Mouse (Mus musculus) liver, embryonic 16.5 days (tissue): Measurements from ENCODE around the gene Fat3. TPM values are rescaled to one million over a fixed set of nuclear protein-coding genes. Genes with fewer than 3 reads are reported as not detected.

ENCODE experiments used
- ATAC-seq: fragments of 200-750 bp; cut with Nextera tagmentation; 2 replicates; pipeline ENCODE4 v1.8.0; 2017; ENCODE audit warnings: low read depth, mild to moderate bottlenecking, moderate number of reproducible peaks, moderate library complexity
- H3K27ac ChIP-seq: fragments of 300-500 bp; sonication (generic); 2 replicates; pipeline ENCODE4 v1.5.1; 2014; ENCODE audit warnings: mild to moderate bottlenecking, low read length
- H3K27me3 ChIP-seq: fragments of 300-500 bp; sonication (generic); 2 replicates; pipeline ENCODE4 v1.6.1; 2014; ENCODE audit warnings: low read depth, low read length, mixed read lengths; ENCODE audit not compliant: control insufficient read depth, insufficient read depth
- H3K36me3 ChIP-seq: fragments of 300-500 bp; sonication (generic); 2 replicates; pipeline ENCODE4 v1.6.1; 2014; ENCODE audit warnings: mild to moderate bottlenecking; ENCODE audit not compliant: control insufficient read depth, insufficient read depth
- H3K4me1 ChIP-seq: fragments of 300-500 bp; sonication (generic); 2 replicates; pipeline ENCODE4 v1.6.1; 2014; ENCODE audit warnings: low read depth, low read length, mixed read lengths; ENCODE audit not compliant: control insufficient read depth
- H3K4me2 ChIP-seq: fragments of 300-500 bp; sonication (generic); 2 replicates; pipeline ENCODE4 v1.6.1; 2014; ENCODE audit warnings: low read depth, low read length, mixed read lengths
- H3K4me3 ChIP-seq: fragments of 300-500 bp; sonication (generic); 2 replicates; pipeline ENCODE4 v1.5.1; 2014; ENCODE audit warnings: low read depth, mild to moderate bottlenecking, low read length
- H3K9ac ChIP-seq: fragments of 300-500 bp; sonication (generic); 2 replicates; pipeline ENCODE4 v1.6.1; 2014; ENCODE audit warnings: low read depth, low read length
- H3K9me3 ChIP-seq: fragments of 300-500 bp; sonication (generic); replicated peaks from 2 replicates; pipeline ENCODE4 v1.6.1; 2016; ENCODE audit warnings: low read length; ENCODE audit not compliant: control insufficient read depth
- WGBS: fragments of 180-500 bp; shearing (Covaris S2); extraction: QIAGEN DNeasy Blood & Tissue Kit; methylation state at CpG from one replicate; pipeline ENCODE4 v1.1.7; 2014; ENCODE audit not compliant: insufficient replicate concordance; 5-methylcytosine and 5-hydroxymethylcytosine counted together
- polyA plus RNA-seq: library from polyadenylated mRNA; unstranded; fragments of >200 nt; fragmentation: Nextera tagmentation; extraction: Ambion mirVana; gene quantifications from 2 replicates; pipeline ENCODE4 v1.2.1, GENCODE M21; 2015

The Fat3 gene
- polyA plus RNA-seq, 1 experiment from 2014 or later, result 0.06 TPM

GRCm38 (mm10) chr9:15992158-15992846 lies 508.8 kb downstream of the Fat3 start:
- Histone ChIP-seq H3K4me3 (no peak overlapping the region), H3K4me2 (no peak overlapping the region), H3K36me3 (no peaks in the 10 kb centered on the region), H3K27ac (no peak overlapping the region), H3K4me1 (no peaks in the 10 kb centered on the region), H3K27me3 (no peaks in the 10 kb centered on the region), H3K9ac (no peak overlapping the region), H3K9me3 (no peaks in the 10 kb centered on the region)
- ATAC-seq, result no peak
- 55% methylated on average over 7 of the region's 7 CpGs for WGBS

- 75% methylated on average over 14 of the region's 14 CpGs for WGBS
- H3K9me3 ChIP-seq, result no peaks in the 10 kb centered on the region
Observed at GRCm38 (mm10) chr9:15978317-15978716, 522.8 kb downstream of the Fat3 start.

GRCm38 (mm10) chr9:15976959-15977663 lies 524.0 kb downstream of the Fat3 start:
- no peaks in the 10 kb centered on the region for H3K27me3 ChIP-seq
- H3K9ac ChIP-seq, result no peak overlapping the region
- ATAC-seq, result no peak
- H3K27ac ChIP-seq, result no peak overlapping the region
- 60% methylated on average over 12 of the region's 12 CpGs for WGBS
- H3K4me1 ChIP-seq, result no peaks in the 10 kb centered on the region
- H3K4me2 ChIP-seq, result no peak overlapping the region
- no peaks in the 10 kb centered on the region for H3K36me3 ChIP-seq
- no peaks in the 10 kb centered on the region for H3K9me3 ChIP-seq
- no peak overlapping the region for H3K4me3 ChIP-seq

More at GRCm38 (mm10) chr9:15978317-15978716, 522.8 kb downstream of the Fat3 start:
- no peaks in the 10 kb centered on the region for H3K27me3 ChIP-seq
- H3K4me1 ChIP-seq, result no peaks in the 10 kb centered on the region
- no peak overlapping the region for H3K4me2 ChIP-seq
- H3K27ac ChIP-seq, result no peak overlapping the region
- ATAC-seq, result no peak
- no peak overlapping the region for H3K9ac ChIP-seq
- no peaks in the 10 kb centered on the region for H3K36me3 ChIP-seq
- no peak overlapping the region for H3K4me3 ChIP-seq

- WGBS, result 55% methylated on average over 2 of the region's 2 CpGs
- ATAC-seq, result no peak
- H3K4me2 ChIP-seq, result no peak overlapping the region
- no peaks in the 10 kb centered on the region for H3K4me1 ChIP-seq
- no peaks in the 10 kb centered on the region for H3K9me3 ChIP-seq
- H3K9ac ChIP-seq, result no peak overlapping the region
- no peaks in the 10 kb centered on the region for H3K27me3 ChIP-seq
- no peak overlapping the region for H3K4me3 ChIP-seq
- H3K36me3 ChIP-seq, result no peaks in the 10 kb centered on the region
- H3K27ac ChIP-seq, result no peak overlapping the region
Observed at GRCm38 (mm10) chr9:15975999-15976398, 525.1 kb downstream of the Fat3 start.

- Histone ChIP-seq H3K27me3 (no peaks in the 10 kb centered on the region), H3K9ac (no peak overlapping the region), H3K4me2 (no peak overlapping the region), H3K36me3 (no peaks in the 10 kb centered on the region), H3K4me3 (no peak overlapping the region), H3K4me1 (no peaks in the 10 kb centered on the region), H3K9me3 (no peaks in the 10 kb centered on the region), H3K27ac (no peak overlapping the region)
- no peak for ATAC-seq
- 35% methylated on average over 1 of the region's 1 CpGs for WGBS
Observed at GRCm38 (mm10) chr9:15972201-15972600, 528.9 kb downstream of the Fat3 start.

GRCm38 (mm10) chr9:15971393-15971792 lies 529.7 kb downstream of the Fat3 start:
- ATAC-seq, result no peak
- Histone ChIP-seq H3K27me3 (no peaks in the 10 kb centered on the region), H3K4me3 (no peak overlapping the region), H3K9me3 (no peaks in the 10 kb centered on the region), H3K36me3 (no peaks in the 10 kb centered on the region), H3K27ac (no peak overlapping the region), H3K4me1 (no peaks in the 10 kb centered on the region), H3K4me2 (no peak overlapping the region), H3K9ac (no peak overlapping the region)

- Histone ChIP-seq H3K4me1 (no peaks in the 10 kb centered on the region), H3K36me3 (no peaks in the 10 kb centered on the region), H3K4me2 (no peak overlapping the region), H3K4me3 (no peak overlapping the region), H3K27ac (no peak overlapping the region), H3K9me3 (no peaks in the 10 kb centered on the region), H3K27me3 (no peaks in the 10 kb centered on the region), H3K9ac (no peak overlapping the region)
- WGBS, result 41% methylated on average over 3 of the region's 3 CpGs
- ATAC-seq, result no peak
Observed at GRCm38 (mm10) chr9:15964198-15964597, 536.9 kb downstream of the Fat3 start.

GRCm38 (mm10) chr9:15962886-15963285 lies 538.2 kb downstream of the Fat3 start:
- WGBS, result 31% methylated on average over 2 of the region's 2 CpGs
- Histone ChIP-seq H3K4me3 (no peak overlapping the region), H3K4me2 (no peak overlapping the region), H3K36me3 (no peaks in the 10 kb centered on the region), H3K9ac (no peak overlapping the region), H3K4me1 (no peaks in the 10 kb centered on the region), H3K27ac (no peak overlapping the region), H3K27me3 (no peaks in the 10 kb centered on the region), H3K9me3 (no peaks in the 10 kb centered on the region)
- ATAC-seq, result no peak

GRCm38 (mm10) chr9:15958224-15958787 lies 542.8 kb downstream of the Fat3 start:
- H3K36me3 ChIP-seq, result no peaks in the 10 kb centered on the region
- H3K27me3 ChIP-seq, result no peaks in the 10 kb centered on the region
- H3K27ac ChIP-seq, result no peak overlapping the region
- H3K4me1 ChIP-seq, result no peaks in the 10 kb centered on the region
- H3K9ac ChIP-seq, result no peak overlapping the region
- H3K9me3 ChIP-seq, result no peaks in the 10 kb centered on the region
- ATAC-seq, result no peak
- no peak overlapping the region for H3K4me2 ChIP-seq
- 34% methylated on average over 3 of the region's 3 CpGs for WGBS
- H3K4me3 ChIP-seq, result no peak overlapping the region
